Mouse (Mus musculus) bone marrow macrophage, adult 2 months (primary cell): ENCODE measurements at regions not wholly inside any gene's neighbourhood (a gene's known extent, or its start where the extent isn't known, plus 50 kb on each side); places are given as distances from the start of the nearest gene placed in this dataset.

ENCODE experiments used
- CTCF ChIP-seq: IDR thresholded peaks from 2 replicates; pipeline ENCODE4 v1.5.1; 2012; ENCODE audit warnings: low read depth, mild to moderate bottlenecking, low read length, moderate library complexity
- POLR2A ChIP-seq: IDR thresholded peaks from 2 replicates; pipeline ENCODE4 v1.6.1; 2012; ENCODE audit warnings: mild to moderate bottlenecking, low read depth, low read length, borderline replicate concordance

- no peak for TF ChIP-seq CTCF
- TF ChIP-seq POLR2A, result no peak
Measured at GRCm38 (mm10) chr3:27769438-27769837, 58.3 kb upstream of the Fndc3b start.
